Mouse (Mus musculus) heart, postnatal 0 days (tissue): Measurements from ENCODE around the gene Scn11a.

Experiments
- CTCF ChIP-seq: IDR thresholded peaks from 2 replicates; pipeline ENCODE4 v1.5.1; 2016; ENCODE audit warnings: antibody characterized with exemption, control low read depth, low read depth
- EP300 ChIP-seq: IDR thresholded peaks from 2 replicates; pipeline ENCODE4 v1.6.1; 2016; ENCODE audit warnings: antibody characterized with exemption, low read depth

GRCm38 (mm10) chr9:119706700-119707099, 118.6 kb downstream of the Scn11a start:
- TF ChIP-seq CTCF (no peak), EP300 (no peak)
